Mouse (Mus musculus) limb, embryonic 13.5 days (tissue): ENCODE results near the gene Il4. TPM values are rescaled to one million over a fixed set of nuclear protein-coding genes. Genes with fewer than 3 reads are reported as not detected.
A peak's percentile ranks its signal among the peaks of the same experiment; 100 is the strongest.

Experiments used
- ATAC-seq: fragments of 200-750 bp; cut with Nextera tagmentation; 2 replicates; pipeline ENCODE4 v1.8.0; 2017; ENCODE audit warnings: low read depth, moderate number of reproducible peaks, moderate TSS enrichment; ENCODE audit not compliant: low FRiP score
- H3K27ac ChIP-seq: fragments of 300-500 bp; sonication (generic); 2 replicates; pipeline ENCODE4 v1.5.1; 2015; ENCODE audit warnings: inconsistent platforms, mild to moderate bottlenecking, moderate library complexity
- H3K27me3 ChIP-seq: fragments of 300-500 bp; sonication (generic); 2 replicates; pipeline ENCODE4 v1.6.1; 2015; ENCODE audit warnings: mild to moderate bottlenecking, inconsistent platforms
- H3K36me3 ChIP-seq: fragments of 300-500 bp; sonication (generic); 2 replicates; pipeline ENCODE4 v1.6.1; 2015; ENCODE audit warnings: inconsistent platforms, mild to moderate bottlenecking, moderate library complexity
- H3K4me1 ChIP-seq: fragments of 300-500 bp; sonication (generic); 2 replicates; pipeline ENCODE4 v1.6.1; 2015; ENCODE audit warnings: inconsistent platforms
- H3K4me2 ChIP-seq: fragments of 300-500 bp; sonication (generic); replicated peaks from 2 replicates; pipeline ENCODE4 v1.6.1; 2015; ENCODE audit warnings: inconsistent platforms, mild to moderate bottlenecking, moderate library complexity
- H3K4me3 ChIP-seq: fragments of 300-500 bp; sonication (generic); 2 replicates; pipeline ENCODE4 v1.5.1; 2015; ENCODE audit warnings: moderate library complexity, mild to moderate bottlenecking, inconsistent platforms
- H3K9ac ChIP-seq: fragments of 300-500 bp; sonication (generic); 2 replicates; pipeline ENCODE4 v1.6.1; 2015; ENCODE audit warnings: mild to moderate bottlenecking, inconsistent platforms
- H3K9me3 ChIP-seq: fragments of 300-500 bp; sonication (generic); 2 replicates; pipeline ENCODE4 v1.6.1; 2016; ENCODE audit warnings: inconsistent platforms
- WGBS: fragments of 180-500 bp; shearing (Covaris S2); methylation state at CpG from one replicate; pipeline ENCODE4 v1.1.7; 2015; 5-methylcytosine and 5-hydroxymethylcytosine counted together
- polyA plus RNA-seq: library from polyadenylated mRNA; unstranded; fragments of >200 nt; fragmentation: Nextera tagmentation; extraction: Ambion mirVana; gene quantifications from 2 replicates; pipeline ENCODE4 v1.2.1, GENCODE M21; 2015

Il4 gene
- polyA plus RNA-seq = 1.9 and 2.2 TPM in 2 replicates

DNA sequence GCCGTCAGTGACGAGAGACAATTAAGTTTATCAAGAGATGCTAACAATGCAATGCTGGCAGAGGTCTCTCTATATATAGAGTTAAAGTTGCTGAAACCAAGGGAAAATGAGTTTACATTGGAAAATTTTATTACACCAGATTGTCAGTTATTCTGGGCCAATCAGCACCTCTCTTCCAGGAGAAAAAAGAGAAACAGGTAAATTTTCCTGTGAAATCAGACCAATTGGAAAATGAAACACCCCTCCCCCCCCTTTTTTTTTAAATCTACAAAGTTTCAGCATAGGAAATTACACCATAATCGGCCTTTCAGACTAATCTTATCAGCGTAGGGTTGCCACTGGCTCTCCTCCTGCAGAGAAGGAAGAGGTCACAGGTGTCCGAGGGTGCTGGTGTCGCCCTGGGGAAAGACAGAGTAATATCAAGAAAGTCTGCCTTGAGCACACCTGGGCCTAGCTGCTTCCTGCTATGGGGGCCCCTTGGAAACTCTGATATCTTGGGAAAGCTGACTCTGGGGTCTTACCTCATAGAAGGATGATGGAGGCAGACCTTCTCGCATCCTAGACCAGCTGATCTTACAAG lies at the start of gene Il4:
TSS of gene Il4 (minus strand) at position 51 of the 580 bp plus-strand sequence.
- no peak within 1 kb of the TSS for H3K4me2 ChIP-seq
- no peak within 1 kb of the TSS for H3K9ac ChIP-seq
- H3K4me3 ChIP-seq = no peak within 1 kb of the TSS
- H3K4me1 ChIP-seq = no peaks in the 10 kb centered on the region
- ATAC-seq = no peak
- WGBS = 84% methylated on average over 7 of the region's 7 CpGs
- H3K9me3 ChIP-seq = no peaks in the 10 kb centered on the region
- no peaks in the 10 kb centered on the region for H3K27me3 ChIP-seq
- H3K27ac ChIP-seq = no peak within 1 kb of the TSS
- no peaks in the 10 kb centered on the region for H3K36me3 ChIP-seq

DNA sequence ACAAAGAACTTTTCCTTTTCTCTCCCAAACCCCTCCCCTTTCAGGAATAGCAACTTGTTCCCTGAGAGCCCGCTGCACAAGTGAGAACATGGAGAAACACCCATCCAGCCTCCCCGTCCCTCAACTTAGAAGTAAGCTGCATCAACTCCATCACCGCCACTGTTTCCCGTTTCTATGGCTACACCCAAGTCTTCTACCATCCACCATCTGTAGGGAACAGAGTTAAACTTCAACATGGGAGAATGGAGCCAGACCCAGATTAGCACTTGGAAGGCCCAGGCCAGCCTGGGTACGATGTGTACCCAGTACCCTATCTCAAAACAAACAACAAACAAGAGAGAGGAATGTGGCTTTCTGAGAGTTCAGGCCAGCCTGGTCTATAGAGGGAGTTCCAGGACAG lies 45.6 kb upstream of the Il4 start:
- WGBS = 83% methylated on average over 5 of the region's 5 CpGs
- no peak overlapping the region for H3K4me2 ChIP-seq

DNA sequence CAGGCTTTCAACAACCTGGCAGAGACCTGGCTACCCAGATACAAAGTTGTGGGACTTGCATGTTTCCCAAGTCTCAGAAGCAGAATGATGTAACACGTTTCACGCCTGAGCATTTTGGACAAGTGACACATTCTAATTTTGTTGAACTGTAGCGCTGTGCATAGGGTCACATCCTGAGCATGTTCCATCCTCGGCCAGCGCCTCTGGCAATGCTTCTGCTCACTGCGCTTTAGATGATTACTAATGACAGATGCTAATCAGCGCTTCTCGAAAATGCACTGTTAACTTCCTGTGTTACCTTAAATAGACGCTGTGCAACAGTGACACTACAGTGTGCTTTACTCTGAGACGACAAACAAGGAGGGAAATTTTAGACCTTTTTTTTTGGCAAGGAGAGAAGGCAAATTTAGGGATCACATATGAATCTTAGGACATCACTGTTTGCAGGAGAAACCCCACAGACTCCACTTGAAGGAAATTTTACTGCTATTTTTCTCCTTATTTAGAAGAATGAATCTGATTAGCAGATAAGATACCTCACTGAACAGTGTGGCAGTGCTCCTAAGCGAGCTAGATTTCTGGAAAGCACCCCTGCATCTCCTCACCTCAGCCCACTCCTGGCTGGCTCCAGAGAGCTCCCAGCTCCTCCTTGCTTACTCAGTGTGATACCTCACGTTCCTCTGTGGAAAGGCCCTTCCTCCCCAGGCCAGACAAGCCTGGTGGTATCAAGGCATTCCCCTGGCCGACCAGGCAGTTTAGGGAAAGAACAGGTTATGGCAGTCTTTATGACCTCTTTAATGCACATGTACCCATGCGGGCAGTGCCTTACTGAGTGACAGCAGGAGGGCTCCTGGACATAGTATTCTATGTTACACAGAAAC lies 44.6 kb upstream of the Il4 start:
- WGBS = 72% methylated on average over 14 of the region's 14 CpGs

More for the DNA sequence above, 45.6 kb upstream of the Il4 start:
- Histone ChIP-seq H3K27me3 (no peaks in the 10 kb centered on the region), H3K9ac (no peak overlapping the region), H3K9me3 (no peaks in the 10 kb centered on the region), H3K27ac (no peak overlapping the region), H3K4me1 (0 out of 2 replicates have a peak, but pooled peaks cover 2% of the 10 kb centered on the region), H3K4me3 (no peak overlapping the region), H3K36me3 (peaks cover 49% of the 10 kb centered on the region)
- ATAC-seq = no peak

DNA sequence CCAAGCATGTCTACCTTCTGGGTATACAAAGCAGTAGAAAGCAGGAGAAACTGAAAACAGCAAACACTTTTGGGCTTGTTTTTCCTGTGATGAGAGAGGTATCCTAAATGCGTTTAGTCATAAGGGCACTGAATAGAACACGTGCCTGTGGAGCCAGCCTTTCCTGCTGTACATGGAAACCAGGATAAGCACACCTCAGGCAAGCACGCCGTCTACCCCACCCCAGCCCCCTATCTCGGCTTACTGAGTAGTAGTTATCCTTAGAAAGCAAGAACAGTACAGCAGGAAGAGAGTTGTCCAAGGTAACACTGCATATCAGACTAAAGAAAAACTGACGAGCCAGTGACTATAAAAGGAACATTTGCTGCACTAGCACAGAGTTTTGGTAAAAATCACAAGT lies 39.4 kb upstream of the Il4 start:
- no peak overlapping the region for H3K27ac ChIP-seq
- H3K4me2 ChIP-seq = no peak overlapping the region
- H3K9ac ChIP-seq = no peak overlapping the region
- WGBS = 85% methylated on average over 6 of the region's 6 CpGs
- H3K36me3 ChIP-seq = peaks cover 33% of the 10 kb centered on the region
- no peaks in the 10 kb centered on the region for H3K9me3 ChIP-seq
- no peak for ATAC-seq
- H3K4me3 ChIP-seq = no peak overlapping the region
- H3K4me1 ChIP-seq = no peaks in the 10 kb centered on the region
- H3K27me3 ChIP-seq = no peaks in the 10 kb centered on the region

More for the DNA sequence above, 44.6 kb upstream of the Il4 start:
- Histone ChIP-seq H3K27me3 (no peaks in the 10 kb centered on the region), H3K27ac (no peak overlapping the region), H3K9ac (no peak overlapping the region), H3K4me1 (0 out of 2 replicates have a peak, but pooled peaks cover 2% of the 10 kb centered on the region), H3K4me2 (no peak overlapping the region), H3K4me3 (no peak overlapping the region), H3K9me3 (no peaks in the 10 kb centered on the region), H3K36me3 (peaks cover 42% of the 10 kb centered on the region)
- no peak for ATAC-seq

DNA sequence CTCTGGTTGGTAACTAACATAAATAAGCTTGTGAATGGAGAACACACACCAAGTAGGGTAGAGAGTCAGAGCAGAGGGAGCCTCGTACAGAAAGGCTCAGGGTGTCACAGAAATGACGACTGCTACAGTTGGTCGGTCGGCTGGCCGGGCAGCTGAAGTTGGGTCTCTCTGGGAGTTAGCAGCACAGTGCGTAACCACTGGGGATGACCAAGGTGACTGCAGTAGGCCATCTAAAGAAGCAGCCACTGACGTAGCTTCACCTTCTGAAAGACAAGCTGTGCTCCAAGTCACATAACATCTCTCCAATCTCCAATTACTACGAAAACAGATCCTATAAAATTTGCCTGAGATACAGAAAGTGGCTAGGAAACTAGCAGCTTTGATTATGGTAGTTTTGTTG lies 38.9 kb upstream of the Il4 start:
- H3K4me3 ChIP-seq = no peak overlapping the region
- WGBS = 86% methylated on average over 8 of the region's 8 CpGs

DNA sequence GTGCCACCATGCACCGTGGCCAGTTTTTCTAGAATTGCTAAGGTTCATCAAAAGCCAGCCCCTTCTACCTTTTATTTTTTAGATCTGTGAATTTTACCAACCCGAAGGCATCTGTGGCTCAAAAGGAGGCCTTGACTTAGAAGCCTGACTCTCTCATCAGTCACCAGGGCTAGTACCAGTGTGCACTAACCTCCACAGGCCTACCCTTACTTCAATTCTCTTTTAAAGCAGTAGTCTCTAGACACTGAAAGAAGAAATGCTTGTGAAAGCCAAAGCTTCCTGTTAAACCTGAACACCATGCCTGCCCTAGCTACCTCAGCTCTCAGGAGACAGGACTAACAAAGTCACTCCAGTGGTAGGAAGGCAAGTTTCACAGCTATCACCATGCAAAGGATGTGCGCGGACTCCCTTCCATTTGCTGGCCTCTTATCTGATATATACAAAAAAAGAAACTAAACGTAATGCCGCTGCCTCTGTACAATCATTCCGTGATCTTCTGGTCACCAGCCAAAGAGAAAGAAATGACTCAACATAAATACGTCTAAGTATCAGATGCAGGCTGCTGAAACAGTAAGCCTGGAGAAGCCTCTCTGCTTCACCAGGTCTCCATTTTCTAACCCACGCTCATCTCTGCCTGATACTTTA lies 38.2 kb upstream of the Il4 start:
- Histone ChIP-seq H3K27ac (no peak overlapping the region), H3K4me1 (no peaks in the 10 kb centered on the region), H3K36me3 (peaks cover 44% of the 10 kb centered on the region), H3K27me3 (no peaks in the 10 kb centered on the region), H3K4me2 (no peak overlapping the region), H3K4me3 (no peak overlapping the region), H3K9ac (no peak overlapping the region), H3K9me3 (no peaks in the 10 kb centered on the region)
- no peak for ATAC-seq
- 92% methylated on average over 9 of the region's 9 CpGs for WGBS

More for the DNA sequence above, 38.9 kb upstream of the Il4 start:
- Histone ChIP-seq H3K4me1 (no peaks in the 10 kb centered on the region), H3K27ac (no peak overlapping the region), H3K9ac (no peak overlapping the region), H3K9me3 (no peaks in the 10 kb centered on the region), H3K4me2 (no peak overlapping the region), H3K36me3 (peaks cover 37% of the 10 kb centered on the region), H3K27me3 (no peaks in the 10 kb centered on the region)
- ATAC-seq = no peak

DNA sequence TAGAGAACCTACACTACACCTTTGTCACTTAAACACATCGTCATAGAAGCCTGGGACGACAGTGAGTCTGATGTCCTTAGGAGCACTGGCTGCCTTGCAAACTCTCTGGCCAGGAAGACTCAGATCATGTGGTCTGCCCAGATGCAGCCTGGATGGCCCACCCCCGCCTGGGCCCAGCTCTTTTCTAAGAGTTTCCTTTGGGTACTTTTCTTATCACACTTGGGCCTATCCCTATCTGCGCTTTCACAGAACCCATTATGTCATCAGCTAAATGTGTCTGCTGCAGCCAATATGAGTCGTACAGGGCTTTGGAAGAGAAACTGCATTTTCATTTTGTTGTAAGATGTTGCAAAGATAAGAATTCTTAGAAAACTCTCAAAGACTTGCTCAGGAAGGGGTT lies 36.6 kb upstream of the Il4 start:
- no peak overlapping the region for H3K27ac ChIP-seq
- peaks cover 53% of the 10 kb centered on the region for H3K36me3 ChIP-seq
- H3K4me3 ChIP-seq = no peak overlapping the region
- ATAC-seq = no peak
- no peak overlapping the region for H3K9ac ChIP-seq
- H3K27me3 ChIP-seq = no peaks in the 10 kb centered on the region
- H3K4me1 ChIP-seq = no peaks in the 10 kb centered on the region
- H3K4me2 ChIP-seq = no peak overlapping the region
- no peaks in the 10 kb centered on the region for H3K9me3 ChIP-seq
- WGBS = 88% methylated on average over 5 of the region's 5 CpGs

DNA sequence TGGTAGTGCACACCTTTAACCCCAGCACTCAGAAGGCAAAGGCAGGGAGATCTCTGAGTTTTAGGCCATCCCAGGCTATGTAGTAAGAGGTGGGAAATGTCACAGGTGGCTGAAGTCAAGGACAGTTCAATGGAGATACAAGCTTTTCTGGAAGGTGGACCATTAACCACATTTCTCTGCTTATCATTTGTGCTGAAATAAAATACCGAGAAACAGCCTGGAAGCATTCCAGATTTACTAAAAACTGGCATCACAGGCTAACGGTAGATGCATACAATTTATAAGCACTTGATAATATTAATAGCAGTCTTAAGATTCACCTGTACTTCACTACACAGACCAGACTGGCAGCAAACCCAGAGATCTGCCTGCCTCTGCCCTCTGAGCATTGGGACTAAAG lies 34.0 kb upstream of the Il4 start:
- H3K9ac ChIP-seq = no peak overlapping the region
- no peaks in the 10 kb centered on the region for H3K27me3 ChIP-seq
- no peak for ATAC-seq
- no peaks in the 10 kb centered on the region for H3K4me1 ChIP-seq
- H3K27ac ChIP-seq = no peak overlapping the region
- no peak overlapping the region for H3K4me3 ChIP-seq
- H3K36me3 ChIP-seq = peaks cover 63% of the 10 kb centered on the region
- WGBS = 94% methylated on average over 2 of the region's 2 CpGs
- no peak overlapping the region for H3K4me2 ChIP-seq
- no peaks in the 10 kb centered on the region for H3K9me3 ChIP-seq

DNA sequence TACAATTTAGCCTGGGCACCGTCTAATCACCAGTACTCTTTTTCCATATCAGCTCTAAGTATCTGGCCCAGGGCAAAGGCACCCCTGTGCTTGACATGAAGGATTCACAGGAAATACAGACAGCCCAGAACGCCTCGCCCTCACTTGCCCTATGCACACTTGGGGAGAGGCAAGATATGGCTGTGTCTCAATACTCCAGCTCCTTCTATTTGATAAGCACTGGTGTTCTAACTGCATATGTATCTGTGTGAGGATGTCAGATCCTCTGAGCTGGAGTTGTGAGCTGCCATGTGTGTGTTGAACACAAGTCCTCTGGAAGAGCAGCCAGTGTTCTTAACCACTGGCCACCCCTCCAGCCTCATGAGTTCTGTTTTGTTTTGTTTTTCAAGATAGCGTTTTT lies 33.0 kb upstream of the Il4 start:
- Histone ChIP-seq H3K27ac (no peak overlapping the region), H3K4me1 (no peaks in the 10 kb centered on the region), H3K9me3 (no peaks in the 10 kb centered on the region), H3K9ac (no peak overlapping the region), H3K36me3 (peaks cover 63% of the 10 kb centered on the region), H3K4me3 (no peak overlapping the region), H3K27me3 (no peaks in the 10 kb centered on the region), H3K4me2 (no peak overlapping the region)
- ATAC-seq = no peak
- 88% methylated on average over 4 of the region's 4 CpGs for WGBS

DNA sequence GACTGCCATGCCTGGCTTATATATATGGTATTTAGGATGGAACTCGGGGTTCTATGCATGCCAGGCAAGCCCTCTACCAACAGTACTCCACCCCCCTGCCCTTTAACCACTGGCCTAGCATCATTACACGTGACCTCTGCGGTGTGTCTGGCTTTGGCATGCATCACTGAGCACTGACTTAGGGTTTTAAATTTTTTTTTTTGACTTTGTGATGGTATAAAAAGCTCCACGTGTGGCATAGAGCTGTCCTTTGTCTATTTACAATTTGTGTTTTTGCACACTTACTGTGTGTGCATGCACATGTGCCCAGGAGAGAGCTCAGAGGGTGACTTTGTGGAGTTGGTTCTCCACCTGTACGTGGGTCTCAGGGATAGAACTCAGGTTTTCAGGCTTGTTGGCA lies 25.5 kb upstream of the Il4 start:
- no peak for ATAC-seq

DNA sequence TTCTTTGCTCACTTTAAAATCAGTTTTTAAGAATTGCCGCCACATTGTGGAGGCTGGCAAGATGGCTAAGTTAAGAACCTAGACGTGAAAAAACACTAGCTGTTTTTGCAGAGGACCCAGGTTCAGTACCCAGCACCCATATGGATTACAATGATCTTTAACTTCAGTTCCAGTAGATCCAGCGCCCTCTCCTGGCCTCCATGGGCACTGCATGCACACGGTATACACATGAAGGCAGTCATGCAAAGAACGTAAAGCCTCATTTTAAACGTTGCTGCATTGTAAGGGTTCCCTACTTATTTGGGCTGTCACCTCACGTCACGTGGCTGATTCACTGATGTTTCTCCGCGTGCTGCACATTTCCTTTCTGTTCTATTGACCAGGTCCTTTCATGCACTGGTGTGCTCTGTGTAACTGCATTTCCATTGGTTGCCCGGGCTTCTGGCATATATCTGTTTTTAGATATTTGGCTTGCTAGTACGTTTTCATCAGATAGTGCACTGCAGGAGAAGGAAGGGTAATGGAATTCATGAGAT lies 24.3 kb upstream of the Il4 start:
- Histone ChIP-seq H3K4me3 (no peak overlapping the region), H3K4me1 (no peaks in the 10 kb centered on the region), H3K4me2 (no peak overlapping the region), H3K36me3 (no peaks in the 10 kb centered on the region), H3K27ac (no peak overlapping the region), H3K9ac (no peak overlapping the region), H3K27me3 (no peaks in the 10 kb centered on the region), H3K9me3 (no peaks in the 10 kb centered on the region)
- WGBS = 80% methylated on average over 12 of the region's 12 CpGs
- no peak for ATAC-seq

More for the DNA sequence above, 25.5 kb upstream of the Il4 start:
- Histone ChIP-seq H3K36me3 (0 out of 2 replicates have a peak, but pooled peaks cover 3% of the 10 kb centered on the region), H3K27ac (no peak overlapping the region), H3K4me3 (no peak overlapping the region), H3K27me3 (no peaks in the 10 kb centered on the region), H3K9me3 (no peaks in the 10 kb centered on the region), H3K4me1 (no peaks in the 10 kb centered on the region), H3K9ac (no peak overlapping the region), H3K4me2 (no peak overlapping the region)
- 74% methylated on average over 5 of the region's 5 CpGs for WGBS

DNA sequence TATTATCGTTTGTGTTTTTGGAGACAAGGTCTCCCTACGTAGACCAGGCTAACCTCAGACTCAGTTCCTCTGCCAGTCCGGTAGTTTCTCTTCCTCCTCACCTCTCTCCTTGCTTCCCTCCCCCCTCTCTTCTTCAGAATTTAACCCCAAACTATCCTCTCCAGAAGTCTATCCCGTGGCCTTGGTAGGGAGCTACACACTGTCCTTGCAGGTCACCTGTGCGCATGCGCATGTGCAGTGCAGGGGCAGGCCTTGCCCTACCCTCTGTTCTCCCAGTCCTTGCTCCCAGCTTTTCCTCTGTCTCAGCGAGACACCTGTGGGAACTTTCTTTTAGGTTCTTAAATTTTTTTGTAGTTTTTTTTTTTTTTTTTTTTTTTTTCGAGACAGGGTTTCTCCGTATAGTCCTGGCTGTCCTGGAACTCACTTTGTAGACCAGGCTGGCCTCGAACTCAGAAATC lies 19.4 kb upstream of the Il4 start:
- Histone ChIP-seq H3K36me3 (no peaks in the 10 kb centered on the region), H3K9ac (no peak overlapping the region), H3K4me1 (peaks cover 18% of the 10 kb centered on the region), H3K27me3 (peaks cover 8% of the 10 kb centered on the region), H3K4me3 (no peak overlapping the region), H3K27ac (no peak overlapping the region), H3K4me2 (peak overlapping the region; percentile 80; the same call in 1 of the 2 replicates), H3K9me3 (no peaks in the 10 kb centered on the region)
- WGBS = 70% methylated on average over 10 of the region's 10 CpGs
- ATAC-seq = no peak
